Mouse (Mus musculus): ENCODE data around the gene Pax8.

GRCm38 (mm10) chr2:24456841-24457240 lies 18.6 kb downstream of the Pax8 start:
- TF ChIP-seq CTCF (IDR thresholded peaks at IDR 0.05; ENCODE audit: borderline replicate concordance, insufficient read depth, low read depth, low read length) = no peak
- no peak for TF ChIP-seq POLR2A (IDR thresholded peaks at IDR 0.05; ENCODE audit: borderline replicate concordance, insufficient read depth, low read length)

Measured in cerebellum, adult 2 months (tissue).